Mouse (Mus musculus) kidney, embryonic 15.5 days (tissue): Measurements from ENCODE around the gene Abcc3. TPM values are rescaled to one million over a fixed set of nuclear protein-coding genes. Genes with fewer than 3 reads are reported as not detected.

Experiments
- ATAC-seq: fragments of 200-750 bp; cut with Nextera tagmentation; replicated peaks from 2 replicates; pipeline ENCODE4 v1.8.0; 2017; ENCODE audit warnings: moderate TSS enrichment; ENCODE audit not compliant: low FRiP score
- H3K27ac ChIP-seq: fragments of 300-500 bp; sonication (generic); 2 replicates; pipeline ENCODE4 v1.5.1; 2015; ENCODE audit warnings: mild to moderate bottlenecking, inconsistent platforms
- H3K27me3 ChIP-seq: fragments of 300-500 bp; sonication (generic); 2 replicates; pipeline ENCODE4 v1.6.1; 2015; ENCODE audit warnings: inconsistent platforms
- H3K36me3 ChIP-seq: fragments of 300-500 bp; sonication (generic); 2 replicates; pipeline ENCODE4 v1.6.1; 2015; ENCODE audit warnings: inconsistent platforms
- H3K4me1 ChIP-seq: fragments of 300-500 bp; sonication (generic); 2 replicates; pipeline ENCODE4 v1.6.1; 2015; ENCODE audit warnings: inconsistent platforms
- H3K4me2 ChIP-seq: fragments of 300-500 bp; sonication (generic); 2 replicates; pipeline ENCODE4 v1.6.1; 2015; ENCODE audit warnings: moderate library complexity, mild to moderate bottlenecking, inconsistent platforms
- H3K4me3 ChIP-seq: fragments of 300-500 bp; sonication (generic); replicated peaks from 2 replicates; pipeline ENCODE4 v1.5.1; 2015; ENCODE audit warnings: mild to moderate bottlenecking, inconsistent platforms
- H3K9ac ChIP-seq: fragments of 300-500 bp; sonication (generic); 2 replicates; pipeline ENCODE4 v1.6.1; 2015; ENCODE audit warnings: mild to moderate bottlenecking, inconsistent platforms
- H3K9me3 ChIP-seq: fragments of 300-500 bp; sonication (generic); replicated peaks from 2 replicates; pipeline ENCODE4 v1.6.1; 2016; ENCODE audit warnings: inconsistent platforms
- WGBS: fragments of 180-500 bp; shearing (Covaris S2); methylation state at CpG from one replicate; pipeline ENCODE4 v1.1.7; 2015; ENCODE audit warnings: mixed read lengths; 5-methylcytosine and 5-hydroxymethylcytosine counted together
- polyA plus RNA-seq: library from polyadenylated mRNA; unstranded; fragments of >200 nt; fragmentation: Nextera tagmentation; extraction: Ambion mirVana; gene quantifications from 2 replicates; pipeline ENCODE4 v1.2.1, GENCODE M21; 2015

The Abcc3 gene
- polyA plus RNA-seq, 1 experiment from 2014 or later, result 6.0 TPM

- WGBS, result 36% methylated on average over 3 of the region's 3 CpGs
- no peak overlapping the region for H3K9ac ChIP-seq
- H3K27ac ChIP-seq, result peak overlapping the region; percentile 23
- H3K4me2 ChIP-seq, result no peak overlapping the region
- peaks cover 65% of the 10 kb centered on the region for H3K4me1 ChIP-seq
- H3K27me3 ChIP-seq, result no peaks in the 10 kb centered on the region
- no peaks in the 10 kb centered on the region for H3K36me3 ChIP-seq
- H3K9me3 ChIP-seq, result no peaks in the 10 kb centered on the region
- no peak overlapping the region for H3K4me3 ChIP-seq
- ATAC-seq, result no peak
Observed at GRCm38 (mm10) chr11:94346611-94347010, 46.2 kb downstream of the Abcc3 start.

- Histone ChIP-seq H3K9ac (no peak overlapping the region), H3K4me2 (no peak overlapping the region), H3K9me3 (no peaks in the 10 kb centered on the region), H3K27ac (no peak overlapping the region), H3K4me1 (peaks cover 62% of the 10 kb centered on the region), H3K36me3 (peaks cover 2% of the 10 kb centered on the region; the same call in 1 of the 2 replicates), H3K27me3 (no peaks in the 10 kb centered on the region), H3K4me3 (no peak overlapping the region)
- 78% methylated on average over 10 of the region's 10 CpGs for WGBS
- ATAC-seq, result no peak
Observed at GRCm38 (mm10) chr11:94345926-94346325, 46.9 kb downstream of the Abcc3 start.

- 27% methylated on average over 1 of the region's 1 CpGs for WGBS
- Histone ChIP-seq H3K4me1 (peaks cover 67% of the 10 kb centered on the region), H3K27me3 (no peaks in the 10 kb centered on the region), H3K4me2 (no peak overlapping the region), H3K4me3 (no peak overlapping the region), H3K9ac (no peak overlapping the region), H3K9me3 (no peaks in the 10 kb centered on the region), H3K27ac (no peak overlapping the region), H3K36me3 (peaks cover 14% of the 10 kb centered on the region)
- ATAC-seq, result no peak
Observed at GRCm38 (mm10) chr11:94344470-94344869, 48.3 kb downstream of the Abcc3 start.

GRCm38 (mm10) chr11:94343955-94344358 lies 48.8 kb downstream of the Abcc3 start:
- WGBS, result 53% methylated on average over 5 of the region's 5 CpGs

GRCm38 (mm10) chr11:94342114-94342905 lies 50.5 kb downstream of the Abcc3 start:
- no peak for ATAC-seq
- Histone ChIP-seq H3K4me1 (peaks cover 64% of the 10 kb centered on the region), H3K27ac (peak overlapping the region; percentile 70), H3K4me3 (no peak overlapping the region), H3K9ac (no peak overlapping the region), H3K4me2 (no peak overlapping the region), H3K27me3 (no peaks in the 10 kb centered on the region), H3K36me3 (peaks cover 36% of the 10 kb centered on the region), H3K9me3 (no peaks in the 10 kb centered on the region)
- WGBS, result 21% methylated on average over 13 of the region's 13 CpGs

More at GRCm38 (mm10) chr11:94343955-94344358, 48.8 kb downstream of the Abcc3 start:
- no peaks in the 10 kb centered on the region for H3K27me3 ChIP-seq
- peaks cover 67% of the 10 kb centered on the region for H3K4me1 ChIP-seq
- no peak overlapping the region for H3K27ac ChIP-seq
- peaks cover 19% of the 10 kb centered on the region for H3K36me3 ChIP-seq
- ATAC-seq, result no peak
- no peak overlapping the region for H3K9ac ChIP-seq
- H3K4me2 ChIP-seq, result no peak overlapping the region
- H3K4me3 ChIP-seq, result no peak overlapping the region
- H3K9me3 ChIP-seq, result no peaks in the 10 kb centered on the region

GRCm38 (mm10) chr11:94340948-94341933 lies 51.6 kb downstream of the Abcc3 start:
- Histone ChIP-seq H3K9ac (no peak overlapping the region), H3K27ac (peak overlapping the region; percentile 70), H3K9me3 (no peaks in the 10 kb centered on the region), H3K4me1 (peaks cover 55% of the 10 kb centered on the region), H3K4me2 (no peak overlapping the region), H3K4me3 (no peak overlapping the region), H3K27me3 (no peaks in the 10 kb centered on the region), H3K36me3 (peaks cover 44% of the 10 kb centered on the region)
- no peak for ATAC-seq
- 59% methylated on average over 10 of the region's 10 CpGs for WGBS

- no peaks in the 10 kb centered on the region for H3K9me3 ChIP-seq
- H3K4me3 ChIP-seq, result no peak overlapping the region
- WGBS, result 58% methylated on average over 18 of the region's 18 CpGs
- no peak overlapping the region for H3K27ac ChIP-seq
- H3K4me2 ChIP-seq, result no peak overlapping the region
- ATAC-seq, result peak; percentile 73
- H3K27me3 ChIP-seq, result no peaks in the 10 kb centered on the region
- H3K9ac ChIP-seq, result no peak overlapping the region
- peaks cover 54% of the 10 kb centered on the region for H3K36me3 ChIP-seq
- peaks cover 44% of the 10 kb centered on the region for H3K4me1 ChIP-seq
Observed at GRCm38 (mm10) chr11:94339732-94340585, 52.8 kb downstream of the Abcc3 start.

GRCm38 (mm10) chr11:94338347-94338746 lies 54.5 kb downstream of the Abcc3 start:
- 90% methylated on average over 2 of the region's 2 CpGs for WGBS
- no peak overlapping the region for H3K4me2 ChIP-seq
- ATAC-seq, result no peak
- H3K36me3 ChIP-seq, result peaks cover 61% of the 10 kb centered on the region
- no peak overlapping the region for H3K9ac ChIP-seq
- no peak overlapping the region for H3K4me3 ChIP-seq
- H3K4me1 ChIP-seq, result peaks cover 28% of the 10 kb centered on the region
- H3K9me3 ChIP-seq, result no peaks in the 10 kb centered on the region
- no peak overlapping the region for H3K27ac ChIP-seq
- no peaks in the 10 kb centered on the region for H3K27me3 ChIP-seq

- Histone ChIP-seq H3K9ac (no peak overlapping the region), H3K9me3 (no peaks in the 10 kb centered on the region), H3K36me3 (peaks cover 61% of the 10 kb centered on the region), H3K27me3 (no peaks in the 10 kb centered on the region), H3K4me2 (no peak overlapping the region), H3K27ac (no peak overlapping the region), H3K4me3 (no peak overlapping the region), H3K4me1 (peaks cover 11% of the 10 kb centered on the region)
- no peak for ATAC-seq
Observed at GRCm38 (mm10) chr11:94336551-94336950, 56.2 kb downstream of the Abcc3 start.

- WGBS, result 88% methylated on average over 8 of the region's 8 CpGs
- no peak overlapping the region for H3K4me3 ChIP-seq
- no peak for ATAC-seq
Observed at GRCm38 (mm10) chr11:94334386-94334968, 58.3 kb downstream of the Abcc3 start.

GRCm38 (mm10) chr11:94332726-94333125 lies 60.1 kb downstream of the Abcc3 start:
- peaks cover 21% of the 10 kb centered on the region for H3K4me1 ChIP-seq
- peaks cover 29% of the 10 kb centered on the region for H3K36me3 ChIP-seq
- ATAC-seq, result no peak
- H3K27me3 ChIP-seq, result no peaks in the 10 kb centered on the region
- H3K9ac ChIP-seq, result no peak overlapping the region
- H3K4me2 ChIP-seq, result no peak overlapping the region
- no peak overlapping the region for H3K4me3 ChIP-seq
- 87% methylated on average over 6 of the region's 6 CpGs for WGBS
- no peaks in the 10 kb centered on the region for H3K9me3 ChIP-seq
- H3K27ac ChIP-seq, result no peak overlapping the region

More at GRCm38 (mm10) chr11:94334386-94334968, 58.3 kb downstream of the Abcc3 start:
- Histone ChIP-seq H3K9me3 (no peaks in the 10 kb centered on the region), H3K36me3 (peaks cover 47% of the 10 kb centered on the region), H3K4me1 (peaks cover 10% of the 10 kb centered on the region), H3K27ac (no peak overlapping the region), H3K4me2 (no peak overlapping the region), H3K27me3 (no peaks in the 10 kb centered on the region), H3K9ac (no peak overlapping the region)
